Mouse (Mus musculus): Measurements from ENCODE around the gene Olfr51. TPM values are rescaled to one million over a fixed set of nuclear protein-coding genes. Genes with fewer than 3 reads are reported as not detected.
A peak's percentile ranks its signal among the peaks of the same experiment; 100 is the strongest.

The Olfr51 gene
- polyA plus RNA-seq, 1 experiment: not detected

DNA sequence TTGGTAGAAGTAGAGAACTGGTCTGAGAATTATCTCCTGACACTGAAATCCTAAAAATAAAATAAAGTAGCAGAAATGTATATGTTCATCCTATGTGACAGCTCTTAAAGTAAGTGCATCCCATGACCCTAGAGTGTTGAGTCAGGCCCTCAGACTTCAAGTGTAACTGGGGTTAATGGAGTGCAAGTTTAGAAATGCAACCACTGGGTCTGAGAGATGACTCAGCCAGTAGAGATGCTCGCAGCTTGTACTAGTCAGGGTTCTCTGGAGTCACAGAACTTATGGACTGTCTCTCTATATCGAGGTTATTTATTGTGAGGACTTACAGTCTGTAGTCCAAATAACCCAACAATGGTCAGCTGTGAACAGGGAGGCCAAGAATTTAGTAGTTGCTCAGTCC lies 48.3 kb downstream of the Olfr51 start:
- no peaks in the 10 kb centered on the region for H3K4me1 ChIP-seq (ENCODE audit: control insufficient read depth, insufficient read depth, insufficient read length)
- H3K36me3 ChIP-seq (ENCODE audit: control insufficient read depth, insufficient read depth, low read length): no peaks in the 10 kb centered on the region
- DNase-seq (ENCODE audit: low read depth in 1 of 2, low spot score in 2 of 2): no peak
- no peak overlapping the region for H3K27ac ChIP-seq (ENCODE audit: insufficient read depth, low read length)
- H3K4me3 ChIP-seq (ENCODE audit: extremely low read depth, insufficient read depth, insufficient read length): no peak overlapping the region
- no peaks in the 10 kb centered on the region for H3K27me3 ChIP-seq (ENCODE audit: control insufficient read depth, insufficient read depth, low read length)
- TF ChIP-seq CTCF (IDR thresholded peaks at IDR 0.05; ENCODE audit: extremely low read depth, insufficient read depth, insufficient read length, insufficient replicate concordance): no peak
- no peak for TF ChIP-seq POLR2A (IDR thresholded peaks at IDR 0.05; ENCODE audit: low read depth, low read length)
- WGBS: 67% methylated on average over 2 of the region's 2 CpGs

DNA sequence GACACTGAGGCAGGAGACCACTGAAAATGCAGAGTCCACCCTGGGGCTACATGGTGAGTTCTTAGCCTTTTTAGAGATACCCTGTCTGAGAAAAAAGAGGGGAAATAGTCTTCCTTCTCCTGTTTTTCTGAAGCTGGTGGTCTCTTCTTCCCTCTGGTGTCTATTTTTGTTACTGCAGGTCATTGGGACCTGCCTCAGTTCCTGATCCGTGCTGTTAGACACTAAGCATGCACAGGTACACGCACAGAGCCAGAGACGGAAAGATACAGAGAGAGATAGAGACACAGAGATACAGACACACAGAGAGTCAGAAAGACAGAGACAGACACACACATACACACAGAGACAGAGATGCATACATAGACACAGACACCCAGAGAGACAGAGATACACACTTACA lies 49.8 kb downstream of the Olfr51 start:
- TF ChIP-seq CTCF (IDR thresholded peaks at IDR 0.05; ENCODE audit: extremely low read depth, insufficient read depth, insufficient read length, insufficient replicate concordance) (no peak), POLR2A (IDR thresholded peaks at IDR 0.05; ENCODE audit: low read depth, low read length) (no peak)
- DNase-seq (ENCODE audit: low read depth in 1 of 2, low spot score in 2 of 2): no peak
- Histone ChIP-seq H3K4me3 (ENCODE audit: extremely low read depth, insufficient read depth, insufficient read length) (no peak overlapping the region), H3K27me3 (ENCODE audit: control insufficient read depth, insufficient read depth, low read length) (no peaks in the 10 kb centered on the region), H3K4me1 (ENCODE audit: control insufficient read depth, insufficient read depth, insufficient read length) (no peaks in the 10 kb centered on the region), H3K27ac (ENCODE audit: insufficient read depth, low read length) (no peak overlapping the region), H3K36me3 (ENCODE audit: control insufficient read depth, insufficient read depth, low read length) (no peaks in the 10 kb centered on the region)
- WGBS: 45% methylated on average over 3 of the region's 3 CpGs

DNA sequence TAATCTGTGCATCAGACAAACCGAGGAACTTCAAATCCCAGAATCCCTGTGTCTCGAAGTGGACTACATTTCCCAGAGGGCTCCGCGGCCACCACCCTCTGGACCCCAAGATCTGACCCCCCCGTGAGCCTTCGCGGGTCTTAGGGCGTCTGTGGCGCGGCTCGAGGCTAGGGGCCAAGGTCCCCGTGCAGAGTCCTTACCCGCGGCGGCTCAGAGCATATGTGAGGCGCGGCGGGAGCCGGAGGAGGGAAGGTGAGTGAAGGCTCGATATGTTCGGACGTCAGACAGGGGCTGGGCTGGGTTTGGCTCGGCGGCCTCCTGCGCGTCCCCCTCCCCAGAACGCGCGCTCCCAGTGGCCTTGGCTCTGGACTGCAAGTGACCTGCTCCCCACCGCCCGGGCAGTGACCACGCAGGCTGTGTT lies 55.8 kb downstream of the Olfr51 start, which contains the start of gene Zfp354a:
Zfp354a (plus strand) TSS at position 107 of the 421 bp plus-strand sequence.
- 2% methylated on average over 32 of the region's 32 CpGs for WGBS
- peak within 1 kb of the TSS; percentile 34; the same call in 1 of the 2 replicates for H3K4me3 ChIP-seq (ENCODE audit: extremely low read depth, insufficient read depth, insufficient read length)
- H3K4me1 ChIP-seq (ENCODE audit: control insufficient read depth, insufficient read depth, insufficient read length): no peaks in the 10 kb centered on the region
- no peaks in the 10 kb centered on the region for H3K27me3 ChIP-seq (ENCODE audit: control insufficient read depth, insufficient read depth, low read length)
- no peaks in the 10 kb centered on the region for H3K36me3 ChIP-seq (ENCODE audit: control insufficient read depth, insufficient read depth, low read length)
- TF ChIP-seq CTCF (IDR thresholded peaks at IDR 0.05; ENCODE audit: extremely low read depth, insufficient read depth, insufficient read length, insufficient replicate concordance): no peak
- no peak for TF ChIP-seq POLR2A (IDR thresholded peaks at IDR 0.05; ENCODE audit: low read depth, low read length)
- no peak for DNase-seq (ENCODE audit: low read depth in 1 of 2, low spot score in 2 of 2)
- no peak within 1 kb of the TSS for H3K27ac ChIP-seq (ENCODE audit: insufficient read depth, low read length)

Other genes starting within 250 kb of the Olfr51 start
- 0.76 and 1.2 TPM in 2 replicates for gene Zfp354c, start 175.9 kb upstream of the Olfr51 start, polyA plus RNA-seq (2012; rRNA removed)
- gene Zfp879, start 162.0 kb upstream of the Olfr51 start, polyA plus RNA-seq (2012; rRNA removed): 0.08 TPM in 1 of 2 replicates, not detected in the other
- 1.9 and 2.2 TPM in 2 replicates for gene Grm6, start 152.9 kb upstream of the Olfr51 start, polyA plus RNA-seq (2012; rRNA removed)
- 0.06 TPM in 1 of 2 replicates, not detected in the other for gene Zfp454, start 115.9 kb upstream of the Olfr51 start, polyA plus RNA-seq (2012; rRNA removed)
- 0.28 and 0.29 TPM in 2 replicates for gene Zfp2, start 87.4 kb upstream of the Olfr51 start, polyA plus RNA-seq (2012; rRNA removed)
- not detected in 2 replicates for gene Zfp354b, start 72.0 kb upstream of the Olfr51 start, polyA plus RNA-seq (2012; rRNA removed)
- gene 4933414I15Rik, start 59.8 kb upstream of the Olfr51 start, polyA plus RNA-seq (2012; rRNA removed): not detected in 2 replicates
- not detected in 2 replicates for gene Prop1, start 49.8 kb upstream of the Olfr51 start, polyA plus RNA-seq (2012; rRNA removed)
- gene Olfr1378, start 37.1 kb upstream of the Olfr51 start, polyA plus RNA-seq (2012; rRNA removed): not detected in 2 replicates
- gene Olfr1377, start 21.6 kb upstream of the Olfr51 start, polyA plus RNA-seq (2012; rRNA removed): not detected in 2 replicates
- gene Olfr54, start 10.6 kb downstream of the Olfr51 start, polyA plus RNA-seq (2012; rRNA removed): not detected in 2 replicates
- gene Olfr1375, start 44.5 kb downstream of the Olfr51 start, polyA plus RNA-seq (2012; rRNA removed): not detected in 2 replicates
- gene Zfp354a, start 55.7 kb downstream of the Olfr51 start, polyA plus RNA-seq (2012; rRNA removed): 0.34 and 0.36 TPM in 2 replicates
- not detected in 2 replicates for gene Gm12569, start 216.9 kb downstream of the Olfr51 start, polyA plus RNA-seq (2012; rRNA removed)

All from spleen, adult 2 months (tissue).